Comparison of ENCODE assay signal across 9 mouse cellular contexts in the genomic region with DNA sequence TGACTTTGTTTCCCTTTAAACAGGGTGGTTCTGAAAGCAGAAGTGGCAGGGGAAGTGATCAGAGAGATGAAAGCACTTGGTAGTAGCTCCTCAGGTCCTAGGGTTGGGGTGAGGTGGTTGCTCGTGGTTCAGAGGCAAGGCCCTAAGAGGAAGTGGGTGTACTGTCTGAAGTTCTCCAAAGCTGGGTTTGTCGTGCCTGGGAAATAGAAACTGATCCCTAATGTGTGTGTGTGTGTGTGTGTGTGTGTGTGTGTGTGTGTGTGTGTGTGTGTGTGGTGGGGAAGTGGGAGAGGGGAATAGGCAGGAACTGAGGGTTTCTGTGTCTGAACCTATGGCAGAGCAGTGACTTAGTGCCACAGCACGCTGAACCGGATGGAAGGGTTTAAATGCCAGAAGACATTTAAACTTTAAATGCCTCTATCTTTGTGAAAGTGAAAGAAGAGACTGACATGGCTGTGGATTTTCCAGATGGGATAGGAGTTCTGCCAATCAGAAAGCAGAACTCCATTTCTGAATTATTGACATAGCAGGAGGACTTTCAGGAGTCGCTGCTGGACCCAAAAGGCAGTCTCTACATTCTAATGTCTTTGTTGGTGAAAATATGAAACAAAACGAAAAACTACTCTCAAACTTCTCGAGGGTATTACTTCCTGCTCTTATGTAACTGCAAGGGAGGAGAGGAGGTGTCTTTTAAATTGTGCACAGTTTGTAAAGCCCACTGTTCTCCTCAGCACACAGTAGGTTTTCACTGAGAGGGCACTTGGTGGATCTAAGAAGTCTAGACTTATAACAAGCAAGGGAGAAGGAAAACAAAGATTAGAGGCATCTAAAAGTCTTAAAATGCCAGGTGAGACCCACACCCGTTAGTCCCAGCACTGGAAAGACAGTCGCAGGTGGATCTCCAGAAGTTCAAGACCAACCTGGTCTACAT. TPM values are rescaled to one million over a fixed set of nuclear protein-coding genes. Genes with fewer than 3 reads are reported as not detected.
DNase-seq lines count a peak whose midpoint lies in the region; ATAC-seq and TF ChIP-seq lines count a peak whose summit lies in the region.
"Had no signal": no experiment of that assay in that cellular context is flagged by ENCODE, and none has a peak within 500 bp of the region (broad histone marks: within the 10 kb centered on the region; RNA-seq: fewer than 3 reads in every experiment).

No protein-coding gene starts in this region.

- DNase-seq in hindbrain, postnatal 0 days (ENCODE audit: low spot score) = no peak
- no peak for DNase-seq in hindbrain, embryonic 14.5 days (ENCODE audit: low spot score)
- DNase-seq in heart, postnatal 10 days = peak; percentile 45 to 47
- no peak for DNase-seq in midbrain, embryonic 14.5 days
- no peak for DNase-seq in left cerebral cortex, adult 11 months (ENCODE audit: low spot score)
- no peak for DNase-seq in left cerebral cortex, postnatal 36 days (ENCODE audit: low spot score in 2 of 2)

- intact Hi-C loops in heart, postnatal 10 days (cut with DNase I) = no loop called here
- intact Hi-C loops in left cerebral cortex, postnatal 36 days (cut with DNase I) = no loop called here

- no peak overlapping the region for H3K27ac ChIP-seq in hindbrain, postnatal 0 days
- H3K27ac ChIP-seq in hindbrain, embryonic 14.5 days = no peak overlapping the region
- no peak overlapping the region for H3K27ac ChIP-seq in lung, embryonic 15.5 days
- H3K27ac ChIP-seq in stomach, embryonic 16.5 days (ENCODE audit: low read length) = no peak overlapping the region
- H3K27ac ChIP-seq in midbrain, embryonic 14.5 days (replicated peaks; ENCODE audit: low read depth, low read length) = no peak overlapping the region
- H3K27ac ChIP-seq: hindbrain, embryonic 15.5 days had no signal

- peak overlapping the region; percentile 26; the same call in 1 of the 2 replicates for H3K4me3 ChIP-seq in hindbrain, postnatal 0 days (ENCODE audit: low read length)
- H3K4me3 ChIP-seq in hindbrain, embryonic 14.5 days (replicated peaks; ENCODE audit: low read length) = no peak overlapping the region
- H3K4me3 ChIP-seq in lung, embryonic 15.5 days = peak overlapping the region; percentile 26; the same call in 1 of the 2 replicates
- H3K4me3 ChIP-seq in stomach, embryonic 16.5 days (replicated peaks; ENCODE audit: low read length) = peak overlapping the region; percentile 22; the same call in 1 of the 2 replicates
- no peak overlapping the region for H3K4me3 ChIP-seq in midbrain, embryonic 14.5 days (replicated peaks; ENCODE audit: low read depth, low read length)

- no peaks in the 10 kb centered on the region for H3K9me3 ChIP-seq in hindbrain, postnatal 0 days (ENCODE audit: low read length)
- H3K9me3 ChIP-seq in hindbrain, embryonic 14.5 days (ENCODE audit: control insufficient read depth, low read length) = no peaks in the 10 kb centered on the region
- H3K9me3 ChIP-seq in lung, embryonic 15.5 days = no peaks in the 10 kb centered on the region
- H3K9me3 ChIP-seq in stomach, embryonic 16.5 days (replicated peaks; ENCODE audit: control insufficient read depth, low read length) = no peaks in the 10 kb centered on the region
- no peaks in the 10 kb centered on the region for H3K9me3 ChIP-seq in midbrain, embryonic 14.5 days (ENCODE audit: control insufficient read depth, low read length)
- H3K9me3 ChIP-seq: hindbrain, embryonic 15.5 days had no signal

- TF ChIP-seq CTCF in hindbrain, postnatal 0 days (IDR thresholded peaks at IDR 0.05; ENCODE audit: low read depth) = no peak

- H3K36me3 ChIP-seq in hindbrain, postnatal 0 days (ENCODE audit: insufficient read depth, low read length) = no peaks in the 10 kb centered on the region
- H3K36me3 ChIP-seq in hindbrain, embryonic 14.5 days (replicated peaks; ENCODE audit: control insufficient read depth, insufficient read depth) = no peaks in the 10 kb centered on the region
- H3K36me3 ChIP-seq in lung, embryonic 15.5 days = no peaks in the 10 kb centered on the region
- no peaks in the 10 kb centered on the region for H3K36me3 ChIP-seq in stomach, embryonic 16.5 days (ENCODE audit: control insufficient read depth, insufficient read depth, low read length)
- H3K36me3 ChIP-seq in midbrain, embryonic 14.5 days (ENCODE audit: control insufficient read depth, insufficient read depth, low read length) = no peaks in the 10 kb centered on the region
- H3K36me3 ChIP-seq: hindbrain, embryonic 15.5 days had no signal

- WGBS in hindbrain, postnatal 0 days = 73% methylated on average over 9 of the region's 9 CpGs
- WGBS in hindbrain, embryonic 14.5 days = 71% methylated on average over 9 of the region's 9 CpGs
- WGBS in lung, embryonic 15.5 days = 54% methylated on average over 9 of the region's 9 CpGs
- 55% methylated on average over 9 of the region's 9 CpGs for WGBS in stomach, embryonic 16.5 days
- WGBS in midbrain, embryonic 14.5 days = 76% methylated on average over 9 of the region's 9 CpGs

- H3K9ac ChIP-seq in hindbrain, postnatal 0 days (replicated peaks; ENCODE audit: low read length) = no peak overlapping the region
- no peak overlapping the region for H3K9ac ChIP-seq in hindbrain, embryonic 14.5 days
- H3K9ac ChIP-seq in lung, embryonic 15.5 days = no peak overlapping the region
- no peak overlapping the region for H3K9ac ChIP-seq in stomach, embryonic 16.5 days (ENCODE audit: low read length)
- no peak overlapping the region for H3K9ac ChIP-seq in midbrain, embryonic 14.5 days (replicated peaks; ENCODE audit: low read length)

- H3K4me1 ChIP-seq in hindbrain, postnatal 0 days (ENCODE audit: insufficient read depth, low read length) = no peaks in the 10 kb centered on the region
- no peaks in the 10 kb centered on the region for H3K4me1 ChIP-seq in hindbrain, embryonic 14.5 days (replicated peaks; ENCODE audit: control insufficient read depth, insufficient read depth, low read length)
- 0 out of 2 replicates have a peak, but pooled peaks cover 3% of the 10 kb centered on the region for H3K4me1 ChIP-seq in lung, embryonic 15.5 days
- H3K4me1 ChIP-seq in stomach, embryonic 16.5 days (ENCODE audit: control insufficient read depth, insufficient read depth, low read length) = no peaks in the 10 kb centered on the region
- no peaks in the 10 kb centered on the region for H3K4me1 ChIP-seq in midbrain, embryonic 14.5 days (ENCODE audit: control insufficient read depth, insufficient read depth, low read length)

- ATAC-seq in hindbrain, postnatal 0 days = no peak
- no peak for ATAC-seq in hindbrain, embryonic 14.5 days (ENCODE audit: low FRiP score)
- no peak for ATAC-seq in lung, embryonic 15.5 days (ENCODE audit: borderline replicate concordance, extremely low read depth, low FRiP score, low TSS enrichment)
- ATAC-seq in stomach, embryonic 16.5 days (ENCODE audit: insufficient read depth, low FRiP score) = no peak
- no peak for ATAC-seq in midbrain, embryonic 14.5 days (ENCODE audit: low FRiP score, low TSS enrichment)

- H3K4me2 ChIP-seq in hindbrain, postnatal 0 days (ENCODE audit: low read depth, low read length) = 0 out of 2 replicates have a peak overlapping the region, but pooled peaks have one; percentile 21
- H3K4me2 ChIP-seq in hindbrain, embryonic 14.5 days (replicated peaks) = no peak overlapping the region
- H3K4me2 ChIP-seq in lung, embryonic 15.5 days = peak overlapping the region; percentile 43
- H3K4me2 ChIP-seq in stomach, embryonic 16.5 days (ENCODE audit: low read depth, low read length) = peak overlapping the region; percentile 9; the same call in 1 of the 2 replicates
- H3K4me2 ChIP-seq in midbrain, embryonic 14.5 days (ENCODE audit: low read length) = no peak overlapping the region

- peaks cover 22% of the 10 kb centered on the region for H3K27me3 ChIP-seq in hindbrain, postnatal 0 days (ENCODE audit: insufficient read depth, low read length)
- peaks cover 46% of the 10 kb centered on the region for H3K27me3 ChIP-seq in hindbrain, embryonic 14.5 days (ENCODE audit: control insufficient read depth, insufficient read depth, low read length)
- peaks cover 55% of the 10 kb centered on the region for H3K27me3 ChIP-seq in lung, embryonic 15.5 days
- H3K27me3 ChIP-seq in stomach, embryonic 16.5 days (ENCODE audit: control insufficient read depth, insufficient read depth, low read length) = peaks cover 21% of the 10 kb centered on the region
- H3K27me3 ChIP-seq in midbrain, embryonic 14.5 days (ENCODE audit: control insufficient read depth, insufficient read depth, low read length) = peaks cover 34% of the 10 kb centered on the region

RNA-seq across cellular contexts. Expression of a gene that starts 1.7 kb away (rescaled TPM):
- 1.8 and 2.2 TPM in 2 replicates for total RNA-seq in hindbrain, postnatal 0 days (2014; rRNA removed)
- 2.1 and 2.4 TPM in 2 replicates for polyA plus RNA-seq in hindbrain, postnatal 0 days (2015; fragmentation: Nextera tagmentation; extraction: Ambion mirVana)
- polyA plus RNA-seq in hindbrain, embryonic 14.5 days (2014; fragmentation: Nextera tagmentation; extraction: Ambion mirVana) = 1.4 and 1.6 TPM in 2 replicates
- total RNA-seq in heart, postnatal 10 days (2021) = 10 to 100 TPM; 70.4 to 70.6 TPM
- 2.6 and 4.2 TPM in 2 replicates for polyA plus RNA-seq in lung, embryonic 15.5 days (2015; fragmentation: Nextera tagmentation; extraction: Ambion mirVana)
- polyA plus RNA-seq in stomach, embryonic 16.5 days (2015; fragmentation: Nextera tagmentation; extraction: Ambion mirVana) = 1.9 and 2.3 TPM in 2 replicates
- 0.98 and 2.6 TPM in 2 replicates for polyA plus RNA-seq in midbrain, embryonic 14.5 days (2014; fragmentation: Nextera tagmentation; extraction: Ambion mirVana)
- total RNA-seq in left cerebral cortex, postnatal 36 days (2021) = 1 to 10 TPM; 4.1 to 4.3 TPM

RNA-seq across cellular contexts. Expression of a gene that starts 38.8 kb away (rescaled TPM):
- 1.5 and 3.2 TPM in 2 replicates for total RNA-seq in hindbrain, postnatal 0 days (2014; rRNA removed)
- polyA plus RNA-seq in hindbrain, postnatal 0 days (2015; fragmentation: Nextera tagmentation; extraction: Ambion mirVana) = 2.2 and 2.4 TPM in 2 replicates
- polyA plus RNA-seq in hindbrain, embryonic 14.5 days (2014; fragmentation: Nextera tagmentation; extraction: Ambion mirVana) = 1.8 and 2.7 TPM in 2 replicates
- total RNA-seq in heart, postnatal 10 days (2021) = 1 to 10 TPM; 5.6 to 6.9 TPM
- polyA plus RNA-seq in lung, embryonic 15.5 days (2015; fragmentation: Nextera tagmentation; extraction: Ambion mirVana) = 35.5 and 37.9 TPM in 2 replicates
- 21.2 and 21.3 TPM in 2 replicates for polyA plus RNA-seq in stomach, embryonic 16.5 days (2015; fragmentation: Nextera tagmentation; extraction: Ambion mirVana)
- 1.2 and 3.1 TPM in 2 replicates for polyA plus RNA-seq in midbrain, embryonic 14.5 days (2014; fragmentation: Nextera tagmentation; extraction: Ambion mirVana)
- under 1 TPM; 0.30 to 0.36 TPM for total RNA-seq in left cerebral cortex, postnatal 36 days (2021)

RNA-seq across cellular contexts. Expression of a gene that starts 42.5 kb away (rescaled TPM):
- total RNA-seq in hindbrain, postnatal 0 days (2014; rRNA removed) = 0.42 and 4.5 TPM in 2 replicates
- 2.4 and 3.4 TPM in 2 replicates for polyA plus RNA-seq in hindbrain, postnatal 0 days (2015; fragmentation: Nextera tagmentation; extraction: Ambion mirVana)
- 1.1 and 2.0 TPM in 2 replicates for polyA plus RNA-seq in hindbrain, embryonic 14.5 days (2014; fragmentation: Nextera tagmentation; extraction: Ambion mirVana)
- 100 to 1,000 TPM; 161 to 177 TPM for total RNA-seq in heart, postnatal 10 days (2021)
- polyA plus RNA-seq in lung, embryonic 15.5 days (2015; fragmentation: Nextera tagmentation; extraction: Ambion mirVana) = 10.7 and 11.2 TPM in 2 replicates
- 1.3 and 10.6 TPM in 2 replicates for polyA plus RNA-seq in stomach, embryonic 16.5 days (2015; fragmentation: Nextera tagmentation; extraction: Ambion mirVana)
- 0.32 and 0.84 TPM in 2 replicates for polyA plus RNA-seq in midbrain, embryonic 14.5 days (2014; fragmentation: Nextera tagmentation; extraction: Ambion mirVana)
- total RNA-seq in left cerebral cortex, postnatal 36 days (2021) = 1 to 10 TPM; 1.2 to 2.3 TPM

RNA-seq across cellular contexts. Expression of a gene that starts 44.7 kb away (rescaled TPM):
- 23.5 and 34.2 TPM in 2 replicates for total RNA-seq in hindbrain, postnatal 0 days (2014; rRNA removed)
- polyA plus RNA-seq in hindbrain, postnatal 0 days (2015; fragmentation: Nextera tagmentation; extraction: Ambion mirVana) = 26.0 and 27.2 TPM in 2 replicates
- polyA plus RNA-seq in hindbrain, embryonic 14.5 days (2014; fragmentation: Nextera tagmentation; extraction: Ambion mirVana) = 20.7 and 28.0 TPM in 2 replicates
- total RNA-seq in heart, postnatal 10 days (2021) = 10 to 100 TPM; 11.2 to 13.8 TPM
- 29.4 and 34.1 TPM in 2 replicates for polyA plus RNA-seq in lung, embryonic 15.5 days (2015; fragmentation: Nextera tagmentation; extraction: Ambion mirVana)
- 28.5 and 33.8 TPM in 2 replicates for polyA plus RNA-seq in stomach, embryonic 16.5 days (2015; fragmentation: Nextera tagmentation; extraction: Ambion mirVana)
- polyA plus RNA-seq in midbrain, embryonic 14.5 days (2014; fragmentation: Nextera tagmentation; extraction: Ambion mirVana) = 24.8 and 28.0 TPM in 2 replicates
- 10 to 100 TPM; 30.6 to 44.8 TPM for total RNA-seq in left cerebral cortex, postnatal 36 days (2021)

Comparison
In these comparisons a context has a peak if more than half of its experiments do, and no peak if none do; other contexts are left out.
1. H3K4me2 ChIP-seq: peak in hindbrain, postnatal 0 days (single experiment), lung, embryonic 15.5 days (single experiment) and stomach, embryonic 16.5 days (single experiment); none in hindbrain, embryonic 14.5 days (single experiment) and midbrain, embryonic 14.5 days (single experiment).
2. H3K4me3 ChIP-seq: peak in hindbrain, postnatal 0 days (single experiment), lung, embryonic 15.5 days (single experiment) and stomach, embryonic 16.5 days (single experiment); none in hindbrain, embryonic 14.5 days (single experiment) and midbrain, embryonic 14.5 days (single experiment).
3. DNase-seq: peak in heart, postnatal 10 days (2 of 2); none in hindbrain, postnatal 0 days (single experiment), hindbrain, embryonic 14.5 days (single experiment), midbrain, embryonic 14.5 days (single experiment), left cerebral cortex, adult 11 months (single experiment) and left cerebral cortex, postnatal 36 days (0 of 2).